Mouse (Mus musculus): ENCODE measurements around the gene Man1b1.
A peak's percentile ranks its signal among the peaks of the same experiment; 100 is the strongest.

Gene Man1b1

DNA sequence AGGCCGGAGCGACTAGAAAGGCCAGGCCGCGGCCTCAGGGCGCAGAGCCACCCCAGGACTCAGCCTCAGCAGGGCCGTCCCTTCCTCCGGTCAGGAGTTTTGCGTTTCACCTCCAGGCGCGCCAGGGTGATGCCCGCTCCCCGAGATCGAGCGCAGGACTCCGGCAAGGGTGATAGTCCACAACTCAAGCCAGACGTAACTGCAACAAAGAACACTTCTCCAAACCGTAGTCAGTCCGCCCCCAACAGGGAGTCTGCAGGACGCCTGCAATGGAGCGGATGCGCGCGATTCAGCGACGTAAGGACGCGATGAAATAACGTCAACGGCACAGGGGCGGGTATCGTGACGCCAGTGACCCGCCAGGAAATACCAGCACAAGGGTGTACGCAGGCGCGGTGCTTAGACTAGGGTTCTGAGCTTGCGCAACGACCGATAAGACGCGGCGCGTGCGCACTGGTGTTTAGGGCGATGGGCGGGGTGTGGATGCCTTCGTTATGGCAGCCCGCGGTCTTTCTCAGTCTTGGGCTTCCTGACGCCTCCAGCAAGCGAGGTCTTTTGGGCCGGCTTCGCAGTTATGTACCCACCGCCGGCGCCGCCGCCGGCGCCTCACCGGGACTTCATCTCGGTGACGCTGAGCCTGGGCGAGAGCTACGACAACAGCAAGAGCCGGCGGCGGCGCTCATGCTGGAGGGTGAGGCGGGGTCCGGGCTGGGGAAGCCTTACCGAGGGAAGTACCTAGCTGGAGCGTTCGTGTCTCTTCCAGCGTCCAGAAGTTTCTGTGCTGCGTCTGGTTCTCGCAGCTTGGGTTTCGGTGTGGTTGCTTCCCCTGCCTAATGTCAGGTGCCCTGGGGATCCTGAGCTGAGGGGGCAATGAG, at the start of gene Man1b1:
Man1b1 (plus strand) TSS at position 53 of the 875 bp plus-strand sequence.
- DNase-seq: peak; percentile 99

DNA sequence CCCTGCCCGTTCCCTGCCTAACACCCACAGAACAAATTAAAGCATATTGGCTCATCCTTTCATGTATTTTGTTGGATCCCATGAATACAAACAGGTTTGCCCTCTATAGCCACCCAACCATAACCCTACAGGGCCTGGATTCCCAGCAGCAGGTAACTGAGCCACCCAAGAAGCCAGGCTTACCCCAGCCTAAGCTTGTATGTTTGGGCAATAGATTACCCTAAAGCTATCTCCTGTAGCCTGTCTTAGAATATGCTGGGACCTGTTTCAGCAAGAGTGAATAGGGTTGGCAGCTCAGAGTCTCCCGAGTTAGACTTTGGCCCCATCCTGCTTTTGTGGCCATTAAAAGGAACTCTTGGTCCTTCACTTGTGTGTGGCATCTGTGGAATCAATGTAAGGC, 46.6 kb upstream of the Man1b1 start:
- DNase-seq: no peak

DNA sequence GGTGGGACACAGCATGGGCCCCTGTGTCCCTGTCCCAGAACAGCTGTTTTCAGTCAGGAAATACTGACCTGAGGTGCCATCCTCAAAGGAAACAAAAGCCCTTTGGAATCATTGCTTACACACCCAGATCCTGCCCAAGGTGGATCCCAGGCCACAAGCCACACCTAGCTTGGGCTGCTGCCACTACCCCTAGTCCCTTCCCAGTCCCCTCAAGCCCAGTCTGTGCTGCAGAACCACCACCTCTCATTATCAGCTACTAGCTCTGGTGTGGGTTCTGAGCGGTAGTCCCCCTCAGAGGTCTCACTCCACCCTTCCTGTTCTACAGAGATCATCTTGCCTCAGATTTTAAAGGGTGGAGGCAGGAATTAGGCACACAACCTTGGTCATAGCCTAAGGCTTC, 45.8 kb upstream of the Man1b1 start:
- no peak for DNase-seq

DNA sequence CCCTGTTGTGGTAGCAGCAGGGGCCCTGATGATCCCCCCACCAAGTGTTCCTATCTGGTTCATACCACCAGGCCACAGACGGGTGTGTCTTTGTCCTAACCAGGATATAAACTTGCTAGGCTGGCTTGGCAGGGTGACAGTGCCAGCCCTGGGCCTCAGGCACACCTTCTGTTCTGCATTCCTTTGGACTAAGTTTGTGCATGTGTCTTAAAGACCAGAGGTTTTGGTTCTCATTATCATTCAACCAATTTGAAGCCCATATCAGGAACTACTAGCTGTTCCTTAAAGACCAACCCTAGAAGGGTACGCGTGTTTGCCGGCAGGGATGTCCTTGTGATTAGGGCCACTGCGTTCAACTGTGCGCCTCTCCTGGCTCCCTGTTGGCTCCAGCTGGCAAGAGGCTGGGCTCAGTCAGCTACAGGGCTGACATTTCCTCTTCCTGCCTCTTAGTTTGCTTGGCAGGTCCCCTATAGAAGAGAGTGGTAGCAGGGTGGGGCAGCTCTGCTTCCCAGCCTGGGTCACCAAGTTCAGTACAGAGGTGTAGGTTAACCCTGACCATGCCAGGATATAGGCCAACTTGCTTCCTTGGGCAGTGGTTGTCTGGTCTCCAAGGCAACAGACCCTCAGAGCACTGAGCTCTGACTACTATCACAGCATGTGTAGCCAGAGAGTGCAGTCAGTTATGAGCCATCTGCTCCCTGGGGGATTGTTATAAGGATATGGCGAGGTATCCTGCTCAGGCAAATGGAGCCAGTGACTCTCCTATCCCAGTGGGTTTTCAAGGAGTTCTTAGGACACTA, 45.1 kb upstream of the Man1b1 start:
- no peak for DNase-seq

DNA sequence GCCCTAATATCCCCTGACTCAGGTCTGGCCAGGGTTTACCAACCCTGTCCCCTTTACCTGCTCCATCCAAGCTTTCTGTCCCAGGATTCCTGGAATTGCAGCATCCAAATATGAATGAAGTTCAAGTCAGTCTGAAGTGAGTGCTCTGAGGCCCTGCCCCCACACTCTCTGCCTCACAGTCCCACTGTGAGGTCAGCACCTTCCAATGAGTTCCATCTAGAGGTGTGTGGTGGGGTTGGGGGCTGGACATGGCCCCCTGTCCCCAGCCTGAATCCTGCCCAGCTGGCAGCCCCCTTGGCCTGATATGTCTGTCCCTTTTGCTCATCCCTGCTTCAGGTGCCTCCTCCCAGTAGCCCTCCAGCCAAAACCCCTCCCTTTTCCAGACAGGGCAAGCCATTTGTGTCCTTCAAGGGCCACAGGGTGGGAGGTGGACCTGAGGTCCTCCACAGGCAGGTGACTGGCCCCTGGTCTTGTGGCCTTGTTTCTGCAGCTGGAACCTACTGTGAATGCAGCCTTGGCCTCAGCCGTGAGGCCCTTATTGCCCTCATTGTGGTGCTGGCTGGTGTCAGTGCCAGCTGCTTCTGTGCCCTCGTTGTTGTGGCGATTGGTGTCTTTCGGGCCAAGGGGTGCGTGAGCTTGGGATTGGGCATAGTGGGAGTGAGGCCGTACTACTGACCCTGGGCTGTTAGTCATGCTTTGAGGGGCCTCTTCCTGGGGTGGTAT, 44.0 kb upstream of the Man1b1 start, which contains the start of gene Tmem210:
Tmem210 (plus strand) TSS at position 219 of the 723 bp plus-strand sequence.
- no peak for DNase-seq

DNA sequence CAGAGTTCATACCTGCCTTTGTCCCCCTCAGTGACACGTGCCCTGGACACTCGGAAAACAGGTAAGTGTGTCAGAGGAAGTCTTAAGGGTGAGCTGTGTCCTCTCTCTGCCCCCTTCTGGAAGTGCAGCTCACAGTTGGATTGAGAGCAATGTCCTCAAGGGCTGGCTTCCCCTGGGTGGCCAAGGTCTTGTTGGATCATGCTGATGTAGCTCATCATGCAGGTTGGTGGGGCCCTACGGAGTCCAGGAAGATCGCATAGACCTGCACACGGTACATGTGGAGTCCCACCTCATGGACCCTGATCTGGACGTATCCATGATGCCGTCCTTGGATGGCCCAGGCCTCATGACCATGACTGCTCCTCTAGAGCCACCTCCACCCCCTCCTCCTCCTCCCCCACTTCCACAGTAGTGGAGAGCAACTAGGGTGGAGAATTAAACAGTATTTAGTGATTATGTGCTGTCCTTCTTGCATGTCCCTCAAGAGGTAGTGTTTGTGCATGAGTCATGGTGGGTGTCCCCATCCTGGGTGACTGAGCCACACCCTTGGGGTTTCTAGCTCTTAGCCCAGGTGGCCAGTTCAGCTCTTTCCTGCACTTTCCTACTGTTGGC, 43.3 kb upstream of the Man1b1 start:
- no peak for DNase-seq

DNA sequence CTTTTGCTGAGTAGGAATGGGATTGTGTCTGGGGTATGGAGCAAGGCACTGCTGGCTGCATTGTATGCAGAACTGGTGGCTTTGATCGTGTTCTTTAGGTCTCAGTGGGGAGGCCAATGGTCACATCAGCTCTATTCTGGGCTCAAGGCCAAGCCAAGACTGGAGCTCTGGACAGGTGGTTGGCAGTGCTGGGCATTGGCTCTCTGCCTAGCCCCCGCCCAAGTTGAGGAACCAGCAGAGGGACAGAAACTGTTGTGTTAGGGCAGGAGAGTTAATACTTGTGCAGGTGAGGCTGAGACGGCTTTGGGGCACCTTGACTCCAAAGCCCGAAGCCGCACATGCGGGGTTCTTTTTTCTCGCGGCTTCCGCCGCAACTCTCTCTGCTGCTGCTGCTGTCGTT, 42.5 kb upstream of the Man1b1 start, which contains the start of gene Lrrc26:
Lrrc26 (plus strand) TSS at position 265 of the 400 bp plus-strand sequence.
- DNase-seq: no peak

DNA sequence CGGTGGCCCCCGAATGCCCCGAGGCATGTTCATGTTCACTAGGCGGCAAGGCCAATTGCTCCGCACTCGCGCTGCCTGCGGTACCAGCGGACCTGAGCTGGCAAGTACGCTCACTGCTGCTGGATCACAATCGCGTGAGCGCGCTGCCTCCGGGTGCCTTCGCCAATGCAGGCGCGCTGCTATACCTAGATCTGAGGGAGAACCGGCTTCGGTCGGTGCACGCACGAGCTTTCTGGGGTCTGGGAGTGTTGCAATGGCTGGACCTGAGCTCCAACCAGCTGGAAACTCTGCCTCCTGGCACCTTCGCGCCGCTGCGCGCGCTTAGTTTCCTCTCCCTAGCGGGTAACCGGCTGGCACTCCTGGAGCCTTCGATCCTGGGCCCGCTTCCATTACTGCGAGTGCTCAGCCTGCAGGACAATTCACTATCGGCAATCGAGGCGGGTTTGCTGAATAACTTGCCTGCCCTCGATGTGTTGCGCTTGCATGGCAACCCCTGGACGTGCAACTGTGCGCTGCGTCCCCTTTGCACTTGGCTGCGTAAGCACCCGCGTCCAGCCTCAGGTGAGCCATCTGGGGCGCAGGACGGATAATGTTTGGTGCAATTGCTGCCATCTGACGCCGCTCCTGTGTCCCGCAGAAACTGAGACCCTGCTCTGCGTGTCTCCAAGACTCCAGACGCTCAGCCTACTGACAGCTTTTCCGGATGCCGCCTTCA, 41.9 kb upstream of the Man1b1 start:
- no peak for DNase-seq

DNA sequence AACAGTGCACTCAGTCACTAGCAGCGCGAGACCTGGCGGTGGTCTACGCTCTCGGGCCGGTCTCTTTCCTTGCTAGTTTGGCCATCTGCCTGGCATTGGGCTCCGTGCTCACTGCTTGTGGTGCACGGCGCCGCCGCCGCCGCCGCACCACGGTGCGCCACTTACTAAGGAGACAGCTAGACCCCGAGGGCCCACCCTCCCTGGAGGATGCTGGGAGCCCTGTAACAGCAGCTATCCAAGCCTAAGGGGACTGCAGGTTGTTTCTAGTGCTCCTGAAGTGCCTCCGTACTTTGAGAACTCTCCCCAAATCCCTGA, 41.4 kb upstream of the Man1b1 start:
- DNase-seq: no peak

DNA sequence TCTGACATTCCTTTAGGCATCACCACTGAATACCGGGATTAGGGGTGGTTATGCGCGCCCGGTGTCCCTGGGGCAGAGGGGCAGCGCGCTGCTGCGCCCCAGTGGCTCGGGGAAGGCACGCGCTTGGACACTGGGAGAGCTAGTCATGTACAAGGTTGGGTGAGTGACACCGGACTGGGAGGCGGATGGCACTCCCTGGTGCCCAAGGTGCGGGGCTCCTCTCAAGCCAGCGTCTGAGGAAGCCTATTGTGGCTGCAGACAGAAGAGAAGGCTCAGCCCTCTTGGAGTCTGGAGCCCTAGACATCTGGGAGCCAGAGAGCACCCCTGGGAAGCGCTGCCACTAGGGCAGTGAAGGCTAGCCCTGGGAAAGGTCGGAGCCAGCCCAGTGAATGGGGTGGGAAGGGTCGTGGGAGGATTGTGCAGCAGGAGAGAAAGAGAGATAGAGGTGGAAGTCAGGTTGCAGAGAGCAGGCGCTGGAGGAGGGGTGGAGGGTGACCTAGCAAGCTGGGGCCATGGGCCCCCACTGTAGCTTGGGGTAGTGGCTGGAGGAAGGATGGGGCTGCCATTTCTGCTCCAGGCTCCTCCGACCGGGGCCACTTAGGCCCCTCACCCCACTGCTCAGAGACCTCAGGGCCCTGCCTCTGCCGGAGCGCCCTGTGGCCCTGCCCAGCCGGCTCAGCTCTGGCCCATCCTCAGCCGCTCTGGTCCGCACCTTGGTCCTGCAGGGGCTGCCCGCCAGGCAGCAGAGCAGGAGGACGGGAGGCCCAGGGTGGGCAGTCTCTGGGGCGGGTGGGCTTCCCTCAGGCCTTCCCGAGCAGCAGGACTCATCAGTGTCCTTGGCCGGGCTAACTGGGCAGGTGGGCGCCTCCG, 40.7 kb upstream of the Man1b1 start:
- DNase-seq: no peak

DNA sequence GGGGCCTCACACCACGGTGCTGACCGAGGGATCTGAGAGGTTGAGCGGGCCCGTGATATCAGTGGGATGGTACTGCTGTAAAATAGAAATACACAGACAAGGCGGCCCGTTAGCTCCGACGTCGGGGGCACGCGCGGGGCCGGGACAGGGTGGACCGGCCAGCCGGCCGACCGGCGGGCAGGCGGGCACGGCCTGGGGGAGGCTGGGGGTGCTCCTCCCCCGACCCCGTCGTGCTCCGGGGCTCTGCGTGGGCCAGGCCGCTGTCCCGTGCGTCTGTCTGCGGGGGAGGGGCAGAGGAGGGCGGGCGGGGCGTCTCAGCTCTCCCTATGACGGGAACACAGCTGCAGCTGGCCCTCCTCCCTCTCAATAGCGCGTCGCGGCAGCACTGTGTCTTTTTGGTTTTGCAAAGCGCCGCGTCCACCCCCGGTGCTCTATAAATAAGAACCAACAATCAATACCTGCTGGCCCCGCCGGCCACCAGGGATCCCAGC, 40.0 kb upstream of the Man1b1 start:
- DNase-seq: no peak

DNA sequence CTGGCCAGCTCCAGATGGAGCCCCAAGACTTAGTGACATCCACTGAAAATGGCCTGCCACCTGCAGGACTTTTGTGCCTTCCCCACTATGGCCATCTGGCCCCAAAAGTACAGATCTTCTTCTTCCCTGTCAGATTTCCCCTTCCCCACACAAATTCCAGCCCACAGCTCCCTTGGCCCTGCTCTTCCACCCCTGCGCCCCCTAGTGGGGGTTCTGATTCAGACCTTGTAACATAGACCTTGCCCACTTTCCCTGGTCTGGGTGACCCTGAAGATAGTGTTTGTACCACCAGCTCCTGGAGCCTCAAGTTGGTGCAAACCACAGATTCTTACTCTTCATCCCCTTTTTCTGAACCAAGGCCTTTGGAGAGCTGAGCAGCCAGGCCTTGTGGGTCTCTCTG, 39.3 kb upstream of the Man1b1 start:
- DNase-seq: peak; percentile 88

DNA sequence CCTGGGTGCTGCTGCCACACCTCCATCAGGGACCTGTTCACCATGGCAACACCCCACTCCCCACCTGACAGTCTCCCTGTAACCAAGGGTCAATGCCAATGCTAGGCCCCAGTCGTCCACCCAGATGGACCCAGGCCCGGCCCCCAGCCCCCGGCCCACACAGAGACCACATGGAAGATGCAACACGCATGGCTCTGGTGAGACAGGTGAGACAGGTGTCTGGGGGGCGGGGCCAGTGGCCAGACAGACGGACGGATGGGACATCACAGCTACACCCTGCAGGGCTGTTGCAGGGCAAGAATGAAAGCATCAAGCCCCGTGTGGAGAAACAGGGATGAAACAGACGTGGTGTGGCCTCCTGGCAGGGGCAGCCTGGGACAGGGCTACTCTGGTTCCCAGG, 38.4 kb upstream of the Man1b1 start:
- DNase-seq: no peak

DNA sequence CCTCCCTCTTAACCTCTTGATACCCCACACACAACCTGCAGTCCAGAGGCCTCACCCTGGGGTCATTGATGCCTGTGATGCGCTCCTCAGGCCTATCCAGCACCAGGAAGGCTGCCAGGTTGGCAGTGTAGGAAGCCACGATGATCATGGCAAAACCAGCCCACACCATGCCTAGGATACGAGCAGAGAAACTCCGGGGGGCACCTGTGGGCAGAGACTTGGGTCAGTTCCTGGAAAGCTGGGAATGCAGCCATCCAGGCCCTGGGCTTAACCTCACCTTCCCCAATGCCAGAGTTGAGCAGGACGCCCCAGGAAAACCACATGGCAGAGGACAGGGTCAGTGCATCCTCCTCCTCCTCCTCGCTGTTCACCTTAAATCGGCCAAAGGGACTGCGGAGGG, 35.0 kb upstream of the Man1b1 start:
- DNase-seq: no peak

DNA sequence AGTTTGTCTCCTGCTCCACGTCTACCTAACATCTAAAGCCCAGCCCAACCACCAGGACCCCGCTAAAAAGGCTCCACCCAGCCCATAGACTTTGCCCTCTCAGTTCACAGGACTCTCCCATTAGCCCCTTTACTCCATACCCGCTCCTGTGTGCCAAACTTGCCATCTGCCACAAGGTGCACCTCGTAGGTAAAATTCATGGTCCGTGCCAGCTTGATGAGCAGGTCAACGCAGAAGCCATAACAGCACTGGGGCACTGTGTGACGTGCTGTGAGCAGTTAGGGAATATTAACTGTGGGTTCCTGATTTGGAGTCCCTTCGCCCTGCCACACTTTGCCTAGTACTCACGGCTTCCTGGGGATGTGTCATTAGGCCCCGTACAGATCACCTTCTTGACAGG, 34.1 kb upstream of the Man1b1 start:
- DNase-seq: no peak

DNA sequence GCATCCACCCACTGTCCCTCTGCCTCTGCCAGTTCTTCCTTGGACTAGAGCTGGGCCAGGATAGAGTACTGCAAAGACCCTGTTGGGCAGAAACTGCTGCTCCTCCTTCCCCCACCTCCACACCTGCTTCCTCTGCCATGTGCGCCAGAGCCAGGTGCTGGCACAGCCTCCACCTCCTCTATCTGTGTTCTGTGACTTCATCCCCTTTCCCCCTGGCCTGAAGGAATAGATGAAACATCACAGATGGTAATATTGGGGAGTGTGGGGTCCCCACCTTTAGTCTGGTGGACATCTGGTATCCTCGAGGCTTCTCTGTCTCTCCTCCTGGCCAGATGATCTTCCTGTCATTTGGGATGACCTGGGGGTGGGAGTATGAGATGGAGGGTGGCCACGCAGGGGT, 28.7 kb upstream of the Man1b1 start:
- DNase-seq: no peak

DNA sequence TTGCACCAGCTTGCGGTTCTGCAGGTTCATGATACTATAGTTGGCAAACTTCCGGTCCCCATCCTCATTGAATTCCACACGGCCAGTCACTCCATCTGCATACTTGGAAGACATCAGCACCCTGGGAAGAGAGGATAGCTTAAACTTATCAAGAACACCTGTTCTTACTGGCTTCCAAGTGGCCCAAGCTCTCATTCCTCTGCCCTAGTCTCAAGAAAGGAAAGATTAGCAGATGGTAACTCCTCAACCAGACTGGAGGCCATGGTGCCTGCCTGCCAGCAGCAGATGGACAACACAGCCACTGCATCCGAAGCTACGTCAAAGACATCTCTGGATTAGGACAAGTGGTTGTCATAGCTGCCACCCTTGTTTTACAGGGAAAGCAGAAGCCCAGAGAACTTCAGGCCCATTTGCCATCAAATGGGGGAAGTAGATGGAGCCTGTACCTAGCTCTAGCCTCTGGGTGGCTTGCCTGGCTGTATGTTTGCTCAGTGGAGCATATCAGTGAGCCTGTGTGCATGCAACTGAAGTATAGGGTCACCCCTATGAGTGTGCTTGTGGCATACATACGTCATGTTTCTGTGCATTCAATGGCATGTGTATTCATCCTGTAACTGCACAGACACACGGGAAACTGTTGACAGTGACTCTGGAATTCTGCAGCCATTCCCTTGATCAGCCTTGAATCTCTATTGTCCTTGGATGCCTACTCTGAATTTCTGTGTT, 28.0 kb upstream of the Man1b1 start:
- no peak for DNase-seq

DNA sequence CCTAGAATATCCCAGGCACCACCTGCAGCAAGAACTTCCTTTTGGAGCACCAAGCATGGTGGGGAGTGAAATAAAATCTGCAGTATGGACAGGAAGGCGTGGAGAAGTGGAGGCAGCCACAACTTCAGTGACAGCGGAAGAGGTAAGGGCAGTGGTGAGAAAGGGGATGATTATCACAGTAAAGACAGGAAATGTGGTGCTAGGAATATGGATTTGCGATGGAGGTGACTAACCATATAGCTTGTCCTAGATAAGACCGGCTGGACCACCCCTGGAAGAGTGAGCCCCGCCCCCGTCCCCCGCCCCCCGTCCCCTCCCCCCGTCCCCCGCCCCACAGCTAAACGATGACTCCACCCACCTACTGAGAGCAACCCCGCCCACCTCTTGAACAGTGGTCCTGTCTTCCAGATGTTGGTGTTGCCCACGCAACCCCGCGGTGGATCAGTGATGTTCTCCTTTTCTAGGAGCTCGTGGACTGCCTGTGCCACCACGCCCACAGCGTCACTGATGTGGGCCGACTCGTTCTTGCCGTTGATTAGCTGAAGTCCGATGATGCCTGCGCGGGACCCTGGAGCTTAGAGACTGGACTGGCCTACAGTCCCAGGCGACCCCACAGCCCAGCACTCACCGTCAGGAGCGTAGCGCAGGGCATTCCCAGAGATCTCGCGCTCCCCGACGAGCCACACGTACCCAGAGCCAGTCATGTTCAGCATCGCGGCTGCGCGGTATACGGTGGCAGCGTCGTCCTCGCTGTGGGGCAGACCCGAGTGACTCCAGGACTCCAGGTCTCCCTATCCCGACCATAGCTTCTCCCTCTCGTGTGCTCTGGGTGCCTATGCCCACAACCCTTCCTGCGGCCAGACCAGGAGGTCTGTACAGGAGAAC, 27.2 kb upstream of the Man1b1 start:
- peak; percentile 60 to 65 for DNase-seq

All from B cell, adult 2 months (primary cell).